Mouse (Mus musculus) cerebellum, postnatal 4 days (tissue): ENCODE data around the gene Kremen2.

Source experiments
- DNase-seq, 2 experiments: peaks; one replicate each; pipeline ENCODE4 v3.0.0; 2022; ENCODE audit warnings: low spot score in 2 of 2, mixed read lengths in 1 of 2

Kremen2 gene

GRCm38 (mm10) chr17:23737493-23738445 is 7.9 kb downstream of the Kremen2 start:
- no peak for DNase-seq

GRCm38 (mm10) chr17:23734341-23734740 is 11.3 kb downstream of the Kremen2 start:
- no peak for DNase-seq

- no peak for DNase-seq
Measured at GRCm38 (mm10) chr17:23730441-23730840, 15.2 kb downstream of the Kremen2 start.

GRCm38 (mm10) chr17:23726758-23727142 is 18.9 kb downstream of the Kremen2 start:
- peak; percentile 47 to 74 for DNase-seq

- peak; percentile 89 to 95 for DNase-seq
Measured at GRCm38 (mm10) chr17:23725999-23726757, 19.5 kb downstream of the Kremen2 start, which contains the start of gene Pkmyt1. Gene Pkmyt1, plus strand, starts transcription at chr17:23726336.

GRCm38 (mm10) chr17:23725477-23725876 is 20.2 kb downstream of the Kremen2 start:
- no peak for DNase-seq

- DNase-seq, result no peak
Measured at GRCm38 (mm10) chr17:23722376-23723125, 23.1 kb downstream of the Kremen2 start, which contains the start of gene 1520401A03Rik. Gene 1520401A03Rik, minus strand, starts transcription at chr17:23722783.

GRCm38 (mm10) chr17:23721886-23722285 is 23.7 kb downstream of the Kremen2 start:
- DNase-seq, result no peak

- DNase-seq, result no peak
Measured at GRCm38 (mm10) chr17:23719455-23719854, 26.2 kb downstream of the Kremen2 start.

- no peak for DNase-seq
Measured at GRCm38 (mm10) chr17:23717003-23717402, 28.6 kb downstream of the Kremen2 start.

- DNase-seq, result peak; percentile 74 to 83
Measured at GRCm38 (mm10) chr17:23706212-23706611, 39.4 kb downstream of the Kremen2 start.

- no peak for DNase-seq
Measured at GRCm38 (mm10) chr17:23705525-23706104, 40.0 kb downstream of the Kremen2 start.

- DNase-seq, result no peak
Measured at GRCm38 (mm10) chr17:23704741-23705140, 40.9 kb downstream of the Kremen2 start.

- DNase-seq, result no peak
Measured at GRCm38 (mm10) chr17:23703301-23703700, 42.3 kb downstream of the Kremen2 start.

- DNase-seq, result peak; percentile 75 to 89
Measured at GRCm38 (mm10) chr17:23700079-23700478, 45.6 kb downstream of the Kremen2 start.

GRCm38 (mm10) chr17:23699131-23700077 is 46.2 kb downstream of the Kremen2 start:
- no peak for DNase-seq

- no peak for DNase-seq
Measured at GRCm38 (mm10) chr17:23695801-23696200, 49.8 kb downstream of the Kremen2 start.

GRCm38 (mm10) chr17:23694491-23694890 is 51.1 kb downstream of the Kremen2 start:
- no peak for DNase-seq
